Mouse (Mus musculus) Muller cell, postnatal 12 days (primary cell): Measurements from ENCODE around the gene Clec4e.
"Not testable (repeated sequence)": the region's sequence is repeated elsewhere in the genome, so short reads cannot be mapped to it uniquely, and the experiment has no call there.

Experiments used
- DNase-seq: peaks from one replicate; pipeline ENCODE4 v3.0.0-alpha.2; 2015; ENCODE audit errors: inconsistent ontology term

Clec4e gene

DNA sequence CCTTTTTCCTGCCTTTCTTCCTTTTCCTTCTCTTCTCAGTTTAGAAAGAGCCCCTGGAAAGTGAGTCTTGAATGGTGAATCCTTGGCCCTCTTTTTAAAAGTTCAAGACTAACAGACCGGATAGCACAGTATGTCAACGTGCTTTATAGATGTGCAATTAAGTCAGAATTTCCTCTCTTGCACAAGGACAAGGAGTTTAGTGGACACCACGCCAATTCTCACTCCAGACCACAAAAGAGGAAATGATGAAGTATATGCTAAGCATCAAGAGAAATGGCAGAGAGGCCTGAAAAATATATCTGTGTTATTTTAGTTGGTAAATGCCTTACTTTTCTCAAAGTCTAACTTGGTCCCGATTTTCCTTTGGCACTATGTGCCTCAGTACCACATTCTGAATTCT is at the start of gene Clec4e:
TSS of gene Clec4e (minus strand) at position 118 of the 400 bp plus-strand sequence.
- no peak for DNase-seq

DNA sequence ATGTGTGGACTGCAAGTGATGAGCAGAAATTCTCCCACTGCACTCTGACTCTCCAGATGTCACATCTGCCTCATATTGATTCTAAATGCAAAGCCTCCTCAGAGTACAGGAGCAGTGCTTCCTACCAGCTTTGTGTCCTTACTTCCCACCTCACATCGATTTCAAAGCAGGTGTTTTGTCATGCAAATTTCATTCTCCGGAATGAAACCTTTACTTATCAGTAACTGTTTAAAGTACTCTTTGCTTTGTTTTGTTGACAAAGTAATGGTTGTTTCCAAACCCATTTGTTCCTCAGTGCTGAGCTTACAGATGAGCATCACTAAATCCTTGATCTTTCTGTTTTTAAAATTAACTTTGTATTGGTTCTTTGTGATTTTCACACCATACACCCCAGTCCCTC is 42.8 kb upstream of the Clec4e start:
- DNase-seq: no peak

- no peak for DNase-seq
These were observed 18.4 kb upstream of the Clec4e start, which contains the start of gene Vmn2r19 for GRCm38 (mm10) chr6:123308033-123308432. Gene Vmn2r19 (plus strand): TSS chr6:123308333.

DNA sequence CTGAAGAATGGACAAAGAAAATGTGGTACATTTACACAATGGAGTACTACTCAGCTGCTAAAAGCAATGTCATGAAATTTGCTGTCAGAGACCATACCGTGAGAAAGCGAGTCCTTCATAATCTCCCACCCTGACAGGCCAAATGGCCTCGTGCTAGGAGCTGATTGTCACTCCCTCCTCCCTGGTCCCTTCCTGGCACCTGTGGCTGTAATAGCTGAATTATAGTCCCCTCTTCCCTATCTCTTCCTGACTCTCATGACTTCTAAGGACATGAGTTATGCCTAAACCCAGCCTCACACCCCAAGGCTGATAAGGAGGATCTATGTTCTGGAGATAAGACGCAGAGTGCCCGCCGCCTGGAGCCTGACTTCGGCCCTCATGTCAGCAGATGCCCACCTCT is 16.6 kb upstream of the Clec4e start:
- not testable (repeated sequence) for DNase-seq

DNA sequence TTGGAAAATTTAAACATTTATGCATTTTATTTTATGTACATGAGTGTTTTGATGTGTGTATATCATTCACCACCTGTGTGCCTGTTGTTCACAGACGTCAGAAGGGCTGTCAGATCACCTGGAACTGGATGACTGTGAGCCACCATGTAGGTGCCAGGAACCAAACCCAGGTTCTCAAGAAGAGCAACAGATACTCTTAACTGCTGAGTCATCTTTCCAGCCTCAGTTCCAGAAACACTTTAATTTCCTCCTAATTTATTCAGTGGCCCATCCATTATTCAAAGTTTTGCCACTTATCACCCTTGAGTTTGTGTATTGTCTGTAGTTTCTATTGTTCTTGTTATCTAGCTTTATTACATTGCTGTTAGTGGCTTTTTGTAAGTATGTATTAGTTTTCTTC is 7.0 kb upstream of the Clec4e start:
- DNase-seq: no peak

GRCm38 (mm10) chr6:123293509-123293908 is 3.8 kb upstream of the Clec4e start:
- not testable (repeated sequence) for DNase-seq

- no peak for DNase-seq
These were observed 3.2 kb upstream of the Clec4e start for GRCm38 (mm10) chr6:123292751-123293400.

DNA sequence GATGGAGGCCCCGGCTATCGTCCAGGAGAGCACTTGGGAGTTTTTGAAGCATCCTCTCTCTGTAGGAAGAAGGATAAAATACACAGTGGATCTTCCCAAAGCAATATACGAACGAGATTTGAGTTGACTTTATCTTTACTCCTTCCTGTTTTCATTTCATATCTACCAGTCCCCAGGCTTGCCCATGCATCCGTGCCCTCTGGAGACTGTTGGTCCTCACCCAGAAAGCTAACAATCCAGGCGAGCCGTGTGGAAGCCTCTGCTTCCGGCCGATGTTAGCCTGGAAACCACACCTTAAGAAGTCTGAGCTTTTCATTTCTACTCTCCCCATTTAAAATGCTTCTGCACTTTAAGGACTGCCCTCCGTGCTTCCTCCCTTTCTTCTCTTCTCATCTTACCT is 739 bp downstream of the Clec4e start:
- no peak for DNase-seq

- no peak for DNase-seq
These were observed 3.4 kb downstream of the Clec4e start for GRCm38 (mm10) chr6:123286311-123286710.

DNA sequence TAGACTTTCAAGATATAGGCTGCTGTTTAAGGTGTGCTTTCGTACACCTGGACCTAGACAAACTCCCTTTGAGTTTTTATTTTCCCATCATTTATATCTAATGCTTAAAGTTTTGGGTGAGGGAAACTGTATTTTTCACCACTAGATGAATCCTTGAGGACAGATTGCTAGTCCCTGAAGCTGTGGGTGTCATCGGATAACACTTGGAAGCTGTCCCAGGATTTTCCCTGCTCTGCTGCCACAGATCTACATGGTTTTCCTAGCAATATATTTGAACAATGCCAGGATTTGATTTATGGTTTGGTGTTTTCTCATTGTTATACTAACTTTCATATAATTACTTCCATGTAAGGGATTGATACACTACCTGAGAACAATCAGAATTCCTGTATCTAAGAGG is 10.2 kb downstream of the Clec4e start:
- no peak for DNase-seq

DNA sequence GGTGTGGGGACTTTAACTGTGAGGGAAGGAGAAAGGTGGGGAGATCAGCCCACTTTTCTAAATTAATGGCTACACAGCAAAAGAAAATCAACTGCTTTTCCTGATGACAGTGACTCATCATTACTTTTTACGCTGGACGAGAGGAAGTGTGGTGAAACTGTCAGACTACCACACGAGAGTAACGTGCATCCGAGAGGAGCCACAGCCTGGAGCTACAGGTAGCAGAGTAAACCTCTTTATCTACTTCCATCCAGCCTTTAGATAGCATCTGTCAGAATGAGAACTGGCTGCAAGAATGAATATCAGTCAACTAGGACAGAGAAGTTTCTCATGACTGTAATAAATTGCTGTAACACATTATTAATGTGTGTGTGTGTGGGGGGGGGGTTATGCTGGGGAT is 22.7 kb downstream of the Clec4e start:
- no peak for DNase-seq

DNA sequence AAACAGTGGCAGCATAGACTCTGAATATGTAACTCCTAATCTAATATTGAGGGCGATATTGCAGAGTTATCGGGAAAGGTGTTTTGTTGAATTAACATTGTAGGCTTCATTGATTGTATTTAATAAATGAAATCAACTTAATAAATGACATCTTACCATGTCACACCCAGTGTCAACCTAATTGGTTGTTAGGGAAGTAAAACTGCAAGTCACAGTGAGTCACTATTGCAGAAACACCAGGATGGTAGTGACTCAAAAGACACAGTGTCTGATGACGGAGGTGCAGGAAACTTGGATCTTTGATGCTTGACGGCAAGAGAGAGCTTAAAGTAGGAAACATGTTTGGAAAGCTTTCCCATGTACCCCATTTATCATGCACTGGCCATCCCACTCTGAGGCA is 23.9 kb downstream of the Clec4e start:
- DNase-seq: no peak

DNA sequence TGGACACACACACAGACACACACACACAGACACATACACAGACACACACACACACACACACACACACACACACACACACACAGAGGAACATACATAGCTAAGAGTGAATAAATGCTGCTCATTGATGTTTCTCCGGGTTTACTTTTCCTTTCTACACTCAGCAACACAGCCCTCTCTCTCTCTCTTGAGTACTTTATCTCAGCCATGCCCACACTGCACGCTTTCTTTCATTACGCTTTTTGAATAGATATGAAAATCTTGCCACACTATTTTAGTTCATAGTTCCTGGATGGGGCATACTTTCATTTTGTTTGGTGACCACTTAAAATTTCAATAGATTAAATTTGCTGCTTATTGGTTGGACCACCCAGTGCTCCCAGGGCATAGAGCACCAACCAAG is 25.5 kb downstream of the Clec4e start:
- DNase-seq: no peak

DNA sequence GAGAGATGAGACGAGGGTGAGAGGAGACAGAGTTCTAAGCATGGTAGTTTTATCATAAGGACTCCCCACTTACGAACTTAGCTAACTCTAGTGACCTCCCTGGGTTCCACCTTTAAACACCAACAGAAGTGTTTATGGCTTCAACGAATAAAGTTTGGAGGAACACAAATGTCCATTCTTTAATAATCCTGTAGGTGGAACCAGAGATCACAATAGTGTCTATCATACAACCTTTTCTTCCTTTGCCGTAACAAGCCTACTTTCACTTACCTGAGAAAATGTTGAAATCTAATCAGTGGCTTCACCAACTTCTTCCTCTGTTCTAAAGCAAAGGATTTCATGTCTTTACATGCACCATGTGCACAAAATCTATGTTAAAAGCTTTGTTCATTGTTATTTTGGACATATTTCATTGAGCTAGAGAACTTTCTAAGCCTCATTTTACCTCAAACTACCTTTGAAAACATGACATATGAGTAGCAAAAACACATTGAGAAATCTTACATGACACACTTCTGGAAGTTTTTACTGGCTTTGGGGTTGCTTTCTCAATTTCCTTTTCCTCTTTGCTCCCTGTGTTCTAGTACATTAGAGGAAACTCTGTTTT is 28.0 kb downstream of the Clec4e start, which contains the start of gene Clec4d:
TSS of gene Clec4d (plus strand) at position 557 of the 607 bp plus-strand sequence.
- DNase-seq: no peak

GRCm38 (mm10) chr6:123260868-123261267 is 28.8 kb downstream of the Clec4e start:
- DNase-seq: no peak

DNA sequence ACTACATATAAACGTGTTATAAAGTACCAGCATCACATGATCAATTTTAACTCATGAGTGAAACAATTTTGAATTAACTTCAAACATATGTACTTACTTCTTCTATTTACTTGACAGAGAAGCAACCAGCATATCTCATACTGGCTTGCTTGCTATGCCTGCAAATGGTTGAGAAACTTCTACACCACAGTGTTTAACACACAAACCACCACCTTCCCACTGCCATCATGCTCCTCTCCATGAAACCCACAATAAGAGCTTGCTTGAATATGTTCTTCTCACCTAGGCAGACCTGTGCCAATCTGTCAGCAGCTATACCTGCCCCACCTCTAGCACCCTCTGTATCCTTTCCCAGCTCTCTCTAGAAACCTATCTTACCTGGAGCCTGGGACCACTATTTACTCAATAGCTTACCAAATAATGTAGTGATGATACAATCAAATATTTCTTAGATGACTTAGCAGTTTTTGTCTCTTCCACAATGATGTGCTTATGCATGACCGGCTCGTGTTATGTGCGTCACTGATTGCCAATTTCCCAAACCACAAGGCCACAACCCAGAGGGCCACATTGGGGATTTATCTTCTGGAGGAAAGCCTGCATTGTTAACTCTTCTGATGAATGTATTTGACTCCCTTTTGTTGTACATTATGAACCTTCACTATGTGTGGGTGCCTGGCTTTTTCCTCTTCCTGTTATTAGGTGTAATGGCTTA is 29.6 kb downstream of the Clec4e start:
- DNase-seq: peak; percentile 78

DNA sequence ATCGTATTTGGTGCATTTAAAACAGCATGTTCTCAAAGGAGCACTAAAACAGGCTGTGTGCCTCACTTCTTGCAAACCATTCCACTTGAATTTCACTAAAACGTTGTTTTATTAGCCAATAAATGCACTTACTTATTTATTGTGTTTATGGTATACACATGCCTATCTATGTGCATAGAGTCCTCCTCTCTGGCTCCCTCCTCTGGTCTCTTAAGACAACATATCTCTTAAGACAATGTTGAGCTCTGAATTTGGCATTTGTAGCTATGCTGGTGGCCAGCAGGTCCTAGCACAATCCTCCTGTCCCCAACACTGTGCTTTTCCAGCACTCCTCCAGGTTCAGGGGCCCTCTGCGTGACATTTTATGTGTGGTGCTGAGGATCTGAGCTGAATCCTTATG is 30.7 kb downstream of the Clec4e start:
- no peak for DNase-seq

DNA sequence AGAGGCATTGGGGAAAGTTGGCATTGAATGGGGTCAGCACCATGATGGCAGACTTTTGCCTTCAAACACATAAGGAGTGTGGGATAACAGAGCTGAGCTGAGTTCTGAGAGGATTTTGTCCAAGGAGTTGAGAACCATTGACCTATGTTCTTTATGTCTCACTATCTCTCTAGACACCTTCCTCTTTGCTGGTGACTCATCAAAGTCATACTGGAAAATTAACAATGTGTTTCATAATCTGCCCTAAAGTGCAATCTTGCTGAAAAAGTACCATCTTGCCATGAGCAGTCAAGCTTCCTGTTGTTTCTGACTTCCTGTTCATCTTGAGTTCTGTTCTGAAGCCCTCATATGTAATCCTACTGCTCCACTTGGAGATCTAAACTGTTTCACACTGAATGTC is 36.9 kb downstream of the Clec4e start:
- DNase-seq: no peak

DNA sequence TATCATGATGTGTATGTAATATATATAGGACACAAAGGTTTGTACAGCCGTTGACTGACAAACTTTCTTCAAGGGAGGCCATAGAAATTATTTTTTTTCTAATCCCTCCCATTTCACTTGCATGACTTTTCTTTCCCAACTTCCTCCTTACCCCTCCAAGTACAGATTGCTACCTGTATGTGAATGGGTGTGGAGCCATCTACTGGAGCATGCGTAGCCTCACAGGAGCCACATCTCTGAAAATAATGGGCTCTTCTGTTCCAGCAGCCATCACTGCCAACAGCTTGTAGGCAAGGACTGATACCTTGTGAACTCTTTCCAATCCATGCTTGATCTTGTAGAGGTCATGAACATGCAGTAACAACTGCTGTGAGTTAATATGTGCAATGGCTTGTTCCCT is 40.8 kb downstream of the Clec4e start:
- not testable (repeated sequence) for DNase-seq

GRCm38 (mm10) chr6:123244201-123244600 is 45.5 kb downstream of the Clec4e start:
- DNase-seq: no peak

DNA sequence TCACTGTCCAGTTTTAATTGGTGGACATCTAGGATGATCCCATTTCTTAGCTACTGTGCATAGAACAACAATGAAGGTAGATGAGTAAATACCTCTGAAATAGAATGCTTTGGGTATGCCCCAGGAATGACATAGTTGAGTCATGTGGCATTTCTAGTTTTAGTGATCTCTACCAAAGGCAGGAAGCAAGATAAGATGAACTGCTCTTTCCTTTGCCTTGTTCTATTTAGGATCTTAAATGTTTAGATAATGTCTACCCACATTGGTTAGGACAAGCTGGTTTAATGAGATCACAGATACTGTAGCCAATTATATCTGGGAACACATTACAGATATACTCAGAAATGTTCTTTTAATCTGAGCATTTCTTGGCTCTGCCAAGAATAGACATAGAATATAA is 52.1 kb downstream of the Clec4e start:
- no peak for DNase-seq
